Mouse (Mus musculus) left cerebral cortex, adult 2 months (tissue): ENCODE measurements around the gene Bbs2. TPM values are rescaled to one million over a fixed set of nuclear protein-coding genes. Genes with fewer than 3 reads are reported as not detected.
A peak's percentile ranks its signal among the peaks of the same experiment; 100 is the strongest.

Experiments
- DNase-seq, 2 experiments: peaks; one replicate each; pipeline ENCODE4 v3.0.0; 2021 to 2022; ENCODE audit warnings: low spot score in 2 of 2, mixed read lengths in 1 of 2; ENCODE audit errors: extremely low spot score in 1 of 2
- H3K27ac ChIP-seq: fragments of 200-600 bp; 2 replicates; pipeline ENCODE4 v1.8.1; 2022
- H3K4me3 ChIP-seq: fragments of 200-600 bp; 2 replicates; pipeline ENCODE4 v1.8.1; 2022
- CTCF ChIP-seq: fragments of 200-600 bp; IDR thresholded peaks from 2 replicates; pipeline ENCODE4 v1.8.1; 2022; ENCODE audit warnings: antibody characterized with exemption, mild to moderate bottlenecking, moderate library complexity
- intact Hi-C: fragments of 180-260 bp; cut with DNase I; formaldehyde crosslinking; loops from one replicate; pipeline ENCODE4 v1.15.1; 2025
- total RNA-seq, 2 experiments: library from RNA; stranded (reverse); gene quantifications; 2 replicates each; pipeline ENCODE4 v1.2.3; 2021

Bbs2 gene
- total RNA-seq, 2 experiments from 2014 or later, result 30.7 to 35.9 TPM

- Histone ChIP-seq H3K4me3 (no peak overlapping the region), H3K27ac (no peak overlapping the region)
- no peak for TF ChIP-seq CTCF
- intact Hi-C loops, result no loop called here
- no peak for DNase-seq
These were observed 5.9 kb downstream of the Bbs2 start for GRCm38 (mm10) chr8:94092848-94093247.

GRCm38 (mm10) chr8:94089715-94090114, 9.0 kb downstream of the Bbs2 start:
- intact Hi-C loops, result no loop called here
- no peak for DNase-seq
- H3K4me3 ChIP-seq, result no peak overlapping the region
- TF ChIP-seq CTCF, result no peak
- no peak overlapping the region for H3K27ac ChIP-seq

- TF ChIP-seq CTCF, result no peak
- Histone ChIP-seq H3K4me3 (no peak overlapping the region), H3K27ac (no peak overlapping the region)
- intact Hi-C loops, result no loop called here
- no peak for DNase-seq
These were observed 10.8 kb downstream of the Bbs2 start for GRCm38 (mm10) chr8:94087964-94088363.

GRCm38 (mm10) chr8:94076461-94077192, 22.1 kb downstream of the Bbs2 start:
- no peak for TF ChIP-seq CTCF
- Histone ChIP-seq H3K27ac (no peak overlapping the region), H3K4me3 (no peak overlapping the region)
- intact Hi-C loops, result no loop called here
- no peak for DNase-seq

GRCm38 (mm10) chr8:94068793-94069192, 29.9 kb downstream of the Bbs2 start:
- TF ChIP-seq CTCF, result no peak
- Histone ChIP-seq H3K27ac (no peak overlapping the region), H3K4me3 (no peak overlapping the region)
- intact Hi-C loops, result no loop called here
- DNase-seq, result no peak

- no peak overlapping the region for H3K27ac ChIP-seq
- intact Hi-C loops, result no loop called here
- TF ChIP-seq CTCF, result no peak
- H3K4me3 ChIP-seq, result no peak overlapping the region
- no peak for DNase-seq
These were observed 32.4 kb downstream of the Bbs2 start for GRCm38 (mm10) chr8:94066121-94066863.

GRCm38 (mm10) chr8:94057157-94057854, 41.4 kb downstream of the Bbs2 start:
- peak; percentile 87 for TF ChIP-seq CTCF
- Histone ChIP-seq H3K4me3 (no peak overlapping the region), H3K27ac (no peak overlapping the region)
- peak; percentile 37 to 57 for DNase-seq
- intact Hi-C loops, result no loop called here

- no peak for TF ChIP-seq CTCF
These were observed 46.0 kb downstream of the Bbs2 start for GRCm38 (mm10) chr8:94052696-94053095.

GRCm38 (mm10) chr8:94047845-94048244, 50.9 kb downstream of the Bbs2 start:
- TF ChIP-seq CTCF, result no peak

More at GRCm38 (mm10) chr8:94052696-94053095, 46.0 kb downstream of the Bbs2 start:
- no peak for DNase-seq
- no peak overlapping the region for H3K27ac ChIP-seq
- no peak overlapping the region for H3K4me3 ChIP-seq
- intact Hi-C loops, result no loop called here

GRCm38 (mm10) chr8:94037806-94038205, 60.9 kb downstream of the Bbs2 start:
- no peak for TF ChIP-seq CTCF
- intact Hi-C loops, result loop anchor here (2.0 to 5.0 kb wide), 2 partner anchors 25 to 59 kb away; partner anchors contain the start of genes Amfr and Bbs2
- Histone ChIP-seq H3K27ac (peak overlapping the region; percentile 82), H3K4me3 (peak overlapping the region; percentile 70)
- DNase-seq, result no peak

More at GRCm38 (mm10) chr8:94047845-94048244, 50.9 kb downstream of the Bbs2 start:
- DNase-seq, result no peak
- intact Hi-C loops, result no loop called here
- Histone ChIP-seq H3K27ac (no peak overlapping the region), H3K4me3 (no peak overlapping the region)

- DNase-seq, result peak; percentile 93 to 94
- TF ChIP-seq CTCF, result no peak
- H3K27ac ChIP-seq, result peak within 1 kb of the TSS; percentile 82
- intact Hi-C loops, result loop anchor here (2.0 to 5.0 kb wide), 2 partner anchors 24 to 60 kb away; partner anchors contain the start of genes Amfr and Bbs2
- peak within 1 kb of the TSS; percentile 70 for H3K4me3 ChIP-seq
These were observed 61.7 kb downstream of the Bbs2 start, which contains the start of the genes Nudt21 and Ogfod1 for GRCm38 (mm10) chr8:94036944-94037524. Nudt21 (minus strand) TSS chr8:94037031. Ogfod1 (plus strand) TSS chr8:94037198.

GRCm38 (mm10) chr8:94036541-94036940, 62.2 kb downstream of the Bbs2 start:
- intact Hi-C loops, result loop anchor here (2.0 to 5.0 kb wide), 2 partner anchors 24 to 61 kb away; partner anchors contain the start of genes Amfr and Bbs2
- DNase-seq, result peak; percentile 41 to 65
- H3K4me3 ChIP-seq, result peak overlapping the region; percentile 70
- peak overlapping the region; percentile 75 for H3K27ac ChIP-seq
